In genomic region chr1:93080930-93081589, GRCm38 (mm10) we compare ENCODE assay signal across 8 mouse cellular contexts. TPM values are rescaled to one million over a fixed set of nuclear protein-coding genes. Genes with fewer than 3 reads are reported as not detected.
DNase-seq lines count a peak whose midpoint lies in the region; ATAC-seq and TF ChIP-seq lines count a peak whose summit lies in the region.

No protein-coding gene starts in this region.

- no peak overlapping the region for H3ac ChIP-seq in C2C12 (ENCODE audit: control insufficient read depth, insufficient read length, low read depth)

- peak; percentile 24 for TF ChIP-seq CTCF in C2C12 (IDR thresholded peaks at IDR 0.05; ENCODE audit: control insufficient read depth, insufficient read depth, insufficient read length)

- peak; percentile 53 for DNase-seq in hindbrain, embryonic 11.5 days (ENCODE audit: low spot score)
- peak; percentile 14 for DNase-seq in adipocyte (ENCODE audit: low spot score)
- peak; percentile 70 for DNase-seq in embryo, embryonic 10 days (ENCODE audit: low spot score)
- peak; percentile 60 to 65 for DNase-seq in left cerebral cortex, adult 18-20 months (ENCODE audit: low spot score in 2 of 2)
- DNase-seq in neural tube, embryonic 10.5 days (ENCODE audit: extremely low spot score, low spot score), result peak; percentile 31
- DNase-seq in testis, postnatal 10 days (ENCODE audit: low spot score), result no peak

- no peak overlapping the region for H3K9ac ChIP-seq in hindbrain, embryonic 11.5 days (ENCODE audit: low read depth, low read length)
- H3K9ac ChIP-seq in hindbrain, embryonic 12.5 days, result no peak overlapping the region

- H3K36me3 ChIP-seq in hindbrain, embryonic 11.5 days (ENCODE audit: control insufficient read depth, insufficient read depth, low read length), result 0 out of 2 replicates have a peak, but pooled peaks cover 3% of the 10 kb centered on the region
- peaks cover 55% of the 10 kb centered on the region for H3K36me3 ChIP-seq in hindbrain, embryonic 12.5 days
- no peaks in the 10 kb centered on the region for H3K36me3 ChIP-seq in C2C12 (ENCODE audit: control insufficient read depth, insufficient read depth)

- H3K79me2 ChIP-seq in C2C12 (ENCODE audit: control insufficient read depth, insufficient read depth), result no peaks in the 10 kb centered on the region

- H3K27me3 ChIP-seq in hindbrain, embryonic 11.5 days (ENCODE audit: control insufficient read depth, insufficient read depth, low read length), result no peaks in the 10 kb centered on the region
- no peaks in the 10 kb centered on the region for H3K27me3 ChIP-seq in hindbrain, embryonic 12.5 days
- no peaks in the 10 kb centered on the region for H3K27me3 ChIP-seq in C2C12 (ENCODE audit: control insufficient read depth, insufficient read depth, insufficient read length)

- H3K4me3 ChIP-seq in hindbrain, embryonic 11.5 days (ENCODE audit: low read depth, low read length), result no peak overlapping the region
- H3K4me3 ChIP-seq in hindbrain, embryonic 12.5 days, result no peak overlapping the region
- no peak overlapping the region for H3K4me3 ChIP-seq in C2C12 (ENCODE audit: insufficient read depth, poor library complexity, severe bottlenecking)

- ATAC-seq in hindbrain, embryonic 11.5 days (ENCODE audit: low FRiP score), result 0 out of 2 replicates have a peak, but pooled peaks have one; percentile 7
- no peak for ATAC-seq in hindbrain, embryonic 12.5 days (ENCODE audit: low FRiP score)

- H3K4me2 ChIP-seq in hindbrain, embryonic 11.5 days (replicated peaks; ENCODE audit: low read depth, low read length), result no peak overlapping the region
- no peak overlapping the region for H3K4me2 ChIP-seq in hindbrain, embryonic 12.5 days (replicated peaks)

- 83% methylated on average over 3 of the region's 3 CpGs for WGBS in hindbrain, embryonic 11.5 days
- WGBS in hindbrain, embryonic 12.5 days, result 87% methylated on average over 3 of the region's 3 CpGs

- H3K4me1 ChIP-seq in hindbrain, embryonic 11.5 days (replicated peaks; ENCODE audit: control insufficient read depth, insufficient read depth, low read length), result peaks cover 13% of the 10 kb centered on the region
- peaks cover 30% of the 10 kb centered on the region for H3K4me1 ChIP-seq in hindbrain, embryonic 12.5 days

- no peaks in the 10 kb centered on the region for H3K79me3 ChIP-seq in C2C12 (ENCODE audit: low read depth)

- no peak overlapping the region for H3K27ac ChIP-seq in hindbrain, embryonic 11.5 days (ENCODE audit: low read depth, low read length)
- H3K27ac ChIP-seq in hindbrain, embryonic 12.5 days, result no peak overlapping the region

- no peaks in the 10 kb centered on the region for H3K9me3 ChIP-seq in hindbrain, embryonic 11.5 days (ENCODE audit: control insufficient read depth, low read length)
- no peaks in the 10 kb centered on the region for H3K9me3 ChIP-seq in hindbrain, embryonic 12.5 days (replicated peaks)

TF ChIP-seq in C2C12, 6 proteins besides CTCF, POLR2A, EP300 and RAD21:
- TF ChIP-seq USF1 (IDR thresholded peaks at IDR 0.05; ENCODE audit: low read depth) (no peak), MAX (IDR thresholded peaks at IDR 0.05) (no peak), MYOG (IDR thresholded peaks at IDR 0.05; ENCODE audit: control insufficient read depth, extremely low read depth, insufficient read length) (no peak), MYOD1 (IDR thresholded peaks at IDR 0.05; ENCODE audit: control insufficient read depth, insufficient read length, low read depth) (no peak), FOSL1 (IDR thresholded peaks at IDR 0.05; ENCODE audit: insufficient read depth, low read length, poor library complexity, severe bottlenecking) (no peak), CEBPB (IDR thresholded peaks at IDR 0.05; ENCODE audit: low read depth) (no peak)

RNA-seq across cellular contexts. Expression of gene Kif1a, which starts 20.7 kb away (rescaled TPM):
- polyA plus RNA-seq in hindbrain, embryonic 11.5 days (2014; fragmentation: Nextera tagmentation; extraction: Ambion mirVana), result 72.0 and 82.8 TPM in 2 replicates
- 145 and 146 TPM in 2 replicates for polyA plus RNA-seq in hindbrain, embryonic 12.5 days (2016; fragmentation: Nextera tagmentation; extraction: Ambion mirVana)
- polyA plus RNA-seq in C2C12 (2012; fragmentation: generic; extraction: Trizol), result 3.4 TPM
- 100 to 1,000 TPM; 735 to 776 TPM for total RNA-seq in left cerebral cortex, adult 18-20 months (2021)

RNA-seq across cellular contexts. Expression of gene Agxt, which starts 54.0 kb away (rescaled TPM):
- not detected in 2 replicates for polyA plus RNA-seq in hindbrain, embryonic 11.5 days (2014; fragmentation: Nextera tagmentation; extraction: Ambion mirVana)
- not detected in 2 replicates for polyA plus RNA-seq in hindbrain, embryonic 12.5 days (2016; fragmentation: Nextera tagmentation; extraction: Ambion mirVana)
- polyA plus RNA-seq in C2C12 (2012; fragmentation: generic; extraction: Trizol), result not detected
- not detected for total RNA-seq in left cerebral cortex, adult 18-20 months (2021)

Comparison
In these comparisons a context has a peak if more than half of its experiments do, and no peak if none do; other contexts are left out.
1. RNA of gene Kif1a, which starts 20.7 kb away (polyA plus RNA-seq): 145 to 146 TPM in hindbrain, embryonic 12.5 days and 72.0 to 82.8 TPM in hindbrain, embryonic 11.5 days; 3.4 TPM in C2C12 (single experiment); every median in the first group is over 10 times any median in the second.